Mouse (Mus musculus) midbrain, embryonic 12.5 days (tissue): Measurements from ENCODE around the gene Atp8b5. TPM values are rescaled to one million over a fixed set of nuclear protein-coding genes. Genes with fewer than 3 reads are reported as not detected.
A peak's percentile ranks its signal among the peaks of the same experiment; 100 is the strongest.

Source experiments
- ATAC-seq: fragments of 200-750 bp; cut with Nextera tagmentation; 2 replicates; pipeline ENCODE4 v1.8.0; 2017; ENCODE audit warnings: low read depth, moderate TSS enrichment, moderate library complexity; ENCODE audit not compliant: low FRiP score
- H3K27ac ChIP-seq: fragments of 300-500 bp; sonication (generic); replicated peaks from 2 replicates; pipeline ENCODE4 v1.5.1; 2016; ENCODE audit warnings: mild to moderate bottlenecking
- H3K27me3 ChIP-seq: fragments of 300-500 bp; sonication (generic); 2 replicates; pipeline ENCODE4 v1.6.1; 2016; ENCODE audit warnings: mild to moderate bottlenecking
- H3K36me3 ChIP-seq: fragments of 300-500 bp; sonication (generic); 2 replicates; pipeline ENCODE4 v1.6.1; 2016
- H3K4me1 ChIP-seq: fragments of 300-500 bp; sonication (generic); 2 replicates; pipeline ENCODE4 v1.6.1; 2016
- H3K4me2 ChIP-seq: fragments of 300-500 bp; sonication (generic); replicated peaks from 2 replicates; pipeline ENCODE4 v1.6.1; 2016; ENCODE audit warnings: mild to moderate bottlenecking, moderate library complexity
- H3K4me3 ChIP-seq: fragments of 300-500 bp; sonication (generic); 2 replicates; pipeline ENCODE4 v1.5.1; 2016; ENCODE audit warnings: mild to moderate bottlenecking
- H3K9ac ChIP-seq: fragments of 300-500 bp; sonication (generic); replicated peaks from 2 replicates; pipeline ENCODE4 v1.6.1; 2016; ENCODE audit warnings: mild to moderate bottlenecking, moderate library complexity
- H3K9me3 ChIP-seq: fragments of 300-500 bp; sonication (generic); 2 replicates; pipeline ENCODE4 v1.6.1; 2016; ENCODE audit warnings: mild to moderate bottlenecking
- WGBS: fragments of 180-500 bp; shearing (Covaris S2); methylation state at CpG from one replicate; pipeline ENCODE4 v1.1.7; 2016; 5-methylcytosine and 5-hydroxymethylcytosine counted together
- polyA plus RNA-seq: library from polyadenylated mRNA; unstranded; fragments of >200 nt; fragmentation: Nextera tagmentation; extraction: Ambion mirVana; gene quantifications from 2 replicates; pipeline ENCODE4 v1.2.1, GENCODE M21; 2016

The Atp8b5 gene
- polyA plus RNA-seq, 1 experiment from 2014 or later = 0.22 TPM

- H3K9me3 ChIP-seq = no peaks in the 10 kb centered on the region
- H3K36me3 ChIP-seq = no peaks in the 10 kb centered on the region
- 96% methylated on average over 9 of the region's 9 CpGs for WGBS
- no peaks in the 10 kb centered on the region for H3K4me1 ChIP-seq
- H3K4me3 ChIP-seq = no peak overlapping the region
- ATAC-seq = no peak
- H3K4me2 ChIP-seq = no peak overlapping the region
- H3K9ac ChIP-seq = no peak overlapping the region
- H3K27ac ChIP-seq = no peak overlapping the region
- H3K27me3 ChIP-seq = no peaks in the 10 kb centered on the region
Observed at GRCm38 (mm10) chr4:43367787-43368186, 100.8 kb downstream of the Atp8b5 start.

- Histone ChIP-seq H3K27ac (no peak overlapping the region), H3K27me3 (no peaks in the 10 kb centered on the region), H3K36me3 (no peaks in the 10 kb centered on the region), H3K4me1 (no peaks in the 10 kb centered on the region), H3K4me2 (no peak overlapping the region), H3K4me3 (no peak overlapping the region), H3K9ac (no peak overlapping the region), H3K9me3 (no peaks in the 10 kb centered on the region)
- no peak for ATAC-seq
- 76% methylated on average over 11 of the region's 11 CpGs for WGBS
Observed at GRCm38 (mm10) chr4:43371406-43371805, 104.4 kb downstream of the Atp8b5 start.

GRCm38 (mm10) chr4:43372155-43372554 lies 105.2 kb downstream of the Atp8b5 start:
- no peak overlapping the region for H3K4me2 ChIP-seq
- H3K36me3 ChIP-seq = no peaks in the 10 kb centered on the region
- H3K9ac ChIP-seq = no peak overlapping the region
- no peak overlapping the region for H3K27ac ChIP-seq
- H3K9me3 ChIP-seq = no peaks in the 10 kb centered on the region
- no peak overlapping the region for H3K4me3 ChIP-seq
- ATAC-seq = no peak
- H3K4me1 ChIP-seq = no peaks in the 10 kb centered on the region
- no peaks in the 10 kb centered on the region for H3K27me3 ChIP-seq
- WGBS = 64% methylated on average over 4 of the region's 4 CpGs

GRCm38 (mm10) chr4:43374266-43374665 lies 107.3 kb downstream of the Atp8b5 start:
- no peaks in the 10 kb centered on the region for H3K9me3 ChIP-seq
- no peak overlapping the region for H3K4me2 ChIP-seq
- WGBS = 86% methylated on average over 4 of the region's 4 CpGs
- ATAC-seq = no peak
- H3K4me1 ChIP-seq = no peaks in the 10 kb centered on the region
- H3K4me3 ChIP-seq = no peak overlapping the region
- no peaks in the 10 kb centered on the region for H3K36me3 ChIP-seq
- H3K9ac ChIP-seq = no peak overlapping the region
- no peak overlapping the region for H3K27ac ChIP-seq
- no peaks in the 10 kb centered on the region for H3K27me3 ChIP-seq

- ATAC-seq = no peak
- WGBS = 89% methylated on average over 6 of the region's 6 CpGs
- peaks cover 11% of the 10 kb centered on the region for H3K27me3 ChIP-seq
- no peak overlapping the region for H3K4me3 ChIP-seq
- H3K36me3 ChIP-seq = no peaks in the 10 kb centered on the region
- H3K4me1 ChIP-seq = peaks cover 17% of the 10 kb centered on the region
- H3K9ac ChIP-seq = no peak overlapping the region
- H3K9me3 ChIP-seq = no peaks in the 10 kb centered on the region
- no peak overlapping the region for H3K27ac ChIP-seq
- no peak overlapping the region for H3K4me2 ChIP-seq
Observed at GRCm38 (mm10) chr4:43379601-43380000, 112.6 kb downstream of the Atp8b5 start.

- Histone ChIP-seq H3K4me1 (peaks cover 17% of the 10 kb centered on the region), H3K9me3 (no peaks in the 10 kb centered on the region), H3K4me2 (peak overlapping the region; percentile 78), H3K27me3 (peaks cover 11% of the 10 kb centered on the region), H3K4me3 (peak overlapping the region; percentile 63), H3K36me3 (no peaks in the 10 kb centered on the region), H3K27ac (no peak overlapping the region), H3K9ac (0 out of 2 replicates have a peak overlapping the region, but pooled peaks have one; percentile 20)
- ATAC-seq = peak; percentile 7; the same call in 1 of the 2 replicates
- 62% methylated on average over 10 of the region's 10 CpGs for WGBS
Observed at GRCm38 (mm10) chr4:43380951-43381350, 114.0 kb downstream of the Atp8b5 start.

- H3K9me3 ChIP-seq = no peaks in the 10 kb centered on the region
- ATAC-seq = peak; percentile 91
- H3K4me1 ChIP-seq = peaks cover 17% of the 10 kb centered on the region
- H3K36me3 ChIP-seq = no peaks in the 10 kb centered on the region
- H3K4me2 ChIP-seq = peak within 1 kb of the TSS; percentile 78
- peak within 1 kb of the TSS; percentile 75 for H3K9ac ChIP-seq
- peak within 1 kb of the TSS; percentile 63 for H3K4me3 ChIP-seq
- H3K27me3 ChIP-seq = peaks cover 11% of the 10 kb centered on the region
- H3K27ac ChIP-seq = peak within 1 kb of the TSS; percentile 27
- 1% methylated on average over 63 of the region's 63 CpGs for WGBS
Observed at GRCm38 (mm10) chr4:43381408-43382154, 114.6 kb downstream of the Atp8b5 start, which contains the start of gene Rusc2. Gene Rusc2 (plus strand): TSS chr4:43381979.

- Histone ChIP-seq H3K27me3 (peaks cover 11% of the 10 kb centered on the region), H3K9ac (peak overlapping the region; percentile 75), H3K36me3 (no peaks in the 10 kb centered on the region), H3K4me3 (peak overlapping the region; percentile 63), H3K4me1 (peaks cover 17% of the 10 kb centered on the region), H3K4me2 (peak overlapping the region; percentile 78), H3K9me3 (no peaks in the 10 kb centered on the region), H3K27ac (peak overlapping the region; percentile 27)
- peak; percentile 81; the same call in 1 of the 2 replicates for ATAC-seq
- 6% methylated on average over 30 of the region's 33 CpGs for WGBS
Observed at GRCm38 (mm10) chr4:43382155-43383020, 115.4 kb downstream of the Atp8b5 start.

GRCm38 (mm10) chr4:43383246-43384082 lies 116.5 kb downstream of the Atp8b5 start:
- no peak overlapping the region for H3K27ac ChIP-seq
- ATAC-seq = no peak
- H3K27me3 ChIP-seq = peaks cover 11% of the 10 kb centered on the region
- H3K9me3 ChIP-seq = no peaks in the 10 kb centered on the region
- peaks cover 17% of the 10 kb centered on the region for H3K4me1 ChIP-seq
- H3K9ac ChIP-seq = no peak overlapping the region
- no peak overlapping the region for H3K4me3 ChIP-seq
- peak overlapping the region; percentile 78; the same call in 1 of the 2 replicates for H3K4me2 ChIP-seq
- no peaks in the 10 kb centered on the region for H3K36me3 ChIP-seq
- WGBS = 82% methylated on average over 11 of the region's 11 CpGs

GRCm38 (mm10) chr4:43384083-43384460 lies 117.1 kb downstream of the Atp8b5 start:
- Histone ChIP-seq H3K27me3 (peaks cover 11% of the 10 kb centered on the region), H3K4me2 (no peak overlapping the region), H3K27ac (no peak overlapping the region), H3K9ac (no peak overlapping the region), H3K4me3 (no peak overlapping the region), H3K4me1 (peaks cover 17% of the 10 kb centered on the region), H3K9me3 (no peaks in the 10 kb centered on the region), H3K36me3 (no peaks in the 10 kb centered on the region)
- 85% methylated on average over 5 of the region's 5 CpGs for WGBS
- no peak for ATAC-seq

GRCm38 (mm10) chr4:43384541-43384940 lies 117.6 kb downstream of the Atp8b5 start:
- H3K9me3 ChIP-seq = no peaks in the 10 kb centered on the region
- ATAC-seq = no peak
- H3K4me3 ChIP-seq = no peak overlapping the region
- no peaks in the 10 kb centered on the region for H3K36me3 ChIP-seq
- 94% methylated on average over 3 of the region's 3 CpGs for WGBS
- no peak overlapping the region for H3K27ac ChIP-seq
- H3K27me3 ChIP-seq = peaks cover 11% of the 10 kb centered on the region
- H3K9ac ChIP-seq = no peak overlapping the region
- peaks cover 17% of the 10 kb centered on the region for H3K4me1 ChIP-seq
- H3K4me2 ChIP-seq = no peak overlapping the region
